Mouse (Mus musculus): ENCODE measurements at regions not wholly inside any gene's neighbourhood (a gene's known extent, or its start where the extent isn't known, plus 50 kb on each side); places are given as distances from the start of the nearest gene placed in this dataset.
A peak's percentile ranks its signal among the peaks of the same experiment; 100 is the strongest.

GRCm38 (mm10) chr3:157842872-157843271 is 82.0 kb downstream of the Cth start:
- no peak for DNase-seq (ENCODE audit: extremely low spot score in 1 of 2, low spot score in 1 of 2)

- DNase-seq (ENCODE audit: extremely low spot score in 1 of 2, low spot score in 1 of 2): no peak
Measured at GRCm38 (mm10) chr3:157841164-157841719, 83.6 kb downstream of the Cth start.

- no peak for DNase-seq (ENCODE audit: extremely low spot score in 1 of 2, low spot score in 1 of 2)
Measured at GRCm38 (mm10) chr3:157804307-157804706, 120.6 kb downstream of the Cth start.

- no peak for DNase-seq (ENCODE audit: extremely low spot score in 1 of 2, low spot score in 1 of 2)
Measured at GRCm38 (mm10) chr3:157803356-157803755, 121.5 kb downstream of the Cth start.

GRCm38 (mm10) chr3:157787559-157788256 is 137.2 kb downstream of the Cth start:
- no peak for DNase-seq (ENCODE audit: extremely low spot score in 1 of 2, low spot score in 1 of 2)

- no peak for DNase-seq (ENCODE audit: extremely low spot score in 1 of 2, low spot score in 1 of 2)
Measured at GRCm38 (mm10) chr3:157781071-157781470, 143.8 kb downstream of the Cth start.

- DNase-seq (ENCODE audit: extremely low spot score in 1 of 2, low spot score in 1 of 2): no peak
Measured at GRCm38 (mm10) chr3:157777779-157778178, 147.1 kb downstream of the Cth start.

- no peak for DNase-seq (ENCODE audit: extremely low spot score in 1 of 2, low spot score in 1 of 2)
Measured at GRCm38 (mm10) chr3:157763487-157764199, 161.2 kb downstream of the Cth start.

- no peak for DNase-seq (ENCODE audit: extremely low spot score in 1 of 2, low spot score in 1 of 2)
Measured at GRCm38 (mm10) chr3:157759856-157760255, 165.0 kb downstream of the Cth start.

- no peak for DNase-seq (ENCODE audit: extremely low spot score in 1 of 2, low spot score in 1 of 2)
Measured at GRCm38 (mm10) chr3:157754826-157755225, 170.1 kb downstream of the Cth start.

- DNase-seq (ENCODE audit: extremely low spot score in 1 of 2, low spot score in 1 of 2): no peak
Measured at GRCm38 (mm10) chr3:157750266-157750665, 174.6 kb downstream of the Cth start.

GRCm38 (mm10) chr3:157748395-157749037 is 176.4 kb downstream of the Cth start:
- no peak for DNase-seq (ENCODE audit: extremely low spot score in 1 of 2, low spot score in 1 of 2)

- no peak for DNase-seq (ENCODE audit: extremely low spot score in 1 of 2, low spot score in 1 of 2)
Measured at GRCm38 (mm10) chr3:157743000-157743399, 176.3 kb downstream of the Ptger3 start.

GRCm38 (mm10) chr3:157739628-157740294 is 173.1 kb downstream of the Ptger3 start:
- no peak for DNase-seq (ENCODE audit: extremely low spot score in 1 of 2, low spot score in 1 of 2)

- DNase-seq (ENCODE audit: extremely low spot score in 1 of 2, low spot score in 1 of 2): no peak
Measured at GRCm38 (mm10) chr3:157732136-157732940, 165.6 kb downstream of the Ptger3 start.

GRCm38 (mm10) chr3:157729711-157730367 is 163.1 kb downstream of the Ptger3 start:
- DNase-seq (ENCODE audit: extremely low spot score in 1 of 2, low spot score in 1 of 2): no peak

GRCm38 (mm10) chr3:157724542-157724941 is 157.8 kb downstream of the Ptger3 start:
- no peak for DNase-seq (ENCODE audit: extremely low spot score in 1 of 2, low spot score in 1 of 2)

- no peak for DNase-seq (ENCODE audit: extremely low spot score in 1 of 2, low spot score in 1 of 2)
Measured at GRCm38 (mm10) chr3:157723184-157723583, 156.5 kb downstream of the Ptger3 start.

- DNase-seq (ENCODE audit: extremely low spot score in 1 of 2, low spot score in 1 of 2): peak; percentile 57 to 87
Measured at GRCm38 (mm10) chr3:157717313-157717921, 150.7 kb downstream of the Ptger3 start.
